Mouse (Mus musculus) ovary, adult 18-20 months (tissue): ENCODE results near the gene Mad2l1bp.

Experiments
- DNase-seq: peaks from one replicate; pipeline ENCODE4 v3.0.0; 2022; ENCODE audit warnings: low spot score, mixed read lengths

The Mad2l1bp gene

GRCm38 (mm10) chr17:46152847-46153782 is at the start of gene Mad2l1bp:
Mad2l1bp (minus strand) TSS chr17:46153553.
- DNase-seq: peak; percentile 85

- no peak for DNase-seq
Measured at GRCm38 (mm10) chr17:46203078-46203477, 49.7 kb upstream of the Mad2l1bp start.

GRCm38 (mm10) chr17:46202421-46203071 is 49.2 kb upstream of the Mad2l1bp start, which contains the start of the genes Polh and Xpo5:
Polh (minus strand) TSS chr17:46202645.
Xpo5 (plus strand) TSS chr17:46202782.
- peak; percentile 90 for DNase-seq

- DNase-seq: no peak
Measured at GRCm38 (mm10) chr17:46201151-46201550, 47.8 kb upstream of the Mad2l1bp start.

GRCm38 (mm10) chr17:46188829-46189228 is 35.5 kb upstream of the Mad2l1bp start:
- no peak for DNase-seq

GRCm38 (mm10) chr17:46182273-46182672 is 28.9 kb upstream of the Mad2l1bp start:
- no peak for DNase-seq

GRCm38 (mm10) chr17:46170538-46170937 is 17.2 kb upstream of the Mad2l1bp start:
- DNase-seq: no peak

GRCm38 (mm10) chr17:46168768-46169167 is 15.4 kb upstream of the Mad2l1bp start:
- DNase-seq: no peak

GRCm38 (mm10) chr17:46168318-46168717 is 15.0 kb upstream of the Mad2l1bp start:
- DNase-seq: no peak

GRCm38 (mm10) chr17:46167014-46167413 is 13.7 kb upstream of the Mad2l1bp start:
- DNase-seq: no peak

- no peak for DNase-seq
Measured at GRCm38 (mm10) chr17:46166270-46166669, 12.9 kb upstream of the Mad2l1bp start.

- no peak for DNase-seq
Measured at GRCm38 (mm10) chr17:46165460-46165859, 12.1 kb upstream of the Mad2l1bp start.

- DNase-seq: no peak
Measured at GRCm38 (mm10) chr17:46164791-46165190, 11.4 kb upstream of the Mad2l1bp start.

- DNase-seq: no peak
Measured at GRCm38 (mm10) chr17:46164301-46164700, 10.9 kb upstream of the Mad2l1bp start.

- no peak for DNase-seq
Measured at GRCm38 (mm10) chr17:46162951-46163421, 9.6 kb upstream of the Mad2l1bp start.

- DNase-seq: no peak
Measured at GRCm38 (mm10) chr17:46162551-46162950, 9.2 kb upstream of the Mad2l1bp start.

GRCm38 (mm10) chr17:46161710-46162109 is 8.4 kb upstream of the Mad2l1bp start:
- no peak for DNase-seq

GRCm38 (mm10) chr17:46161179-46161578 is 7.8 kb upstream of the Mad2l1bp start:
- DNase-seq: no peak

GRCm38 (mm10) chr17:46160686-46161085 is 7.3 kb upstream of the Mad2l1bp start, which contains the start of gene Gtpbp2:
Gtpbp2 (plus strand) TSS chr17:46161032.
- DNase-seq: peak; percentile 98

GRCm38 (mm10) chr17:46160090-46160662 is 6.8 kb upstream of the Mad2l1bp start:
- peak; percentile 89 for DNase-seq

- DNase-seq: no peak
Measured at GRCm38 (mm10) chr17:46159236-46159635, 5.9 kb upstream of the Mad2l1bp start.

- no peak for DNase-seq
Measured at GRCm38 (mm10) chr17:46157131-46157530, 3.8 kb upstream of the Mad2l1bp start.
